Mouse (Mus musculus): ENCODE data around the gene Pnma3. TPM values are rescaled to one million over a fixed set of nuclear protein-coding genes. Genes with fewer than 3 reads are reported as not detected.
"Not testable (repeated sequence)": the region's sequence is repeated elsewhere in the genome, so short reads cannot be mapped to it uniquely, and the experiment has no call there.

Gene Pnma3
- polyA plus RNA-seq, 1 experiment from 2014 or later, result not detected

DNA sequence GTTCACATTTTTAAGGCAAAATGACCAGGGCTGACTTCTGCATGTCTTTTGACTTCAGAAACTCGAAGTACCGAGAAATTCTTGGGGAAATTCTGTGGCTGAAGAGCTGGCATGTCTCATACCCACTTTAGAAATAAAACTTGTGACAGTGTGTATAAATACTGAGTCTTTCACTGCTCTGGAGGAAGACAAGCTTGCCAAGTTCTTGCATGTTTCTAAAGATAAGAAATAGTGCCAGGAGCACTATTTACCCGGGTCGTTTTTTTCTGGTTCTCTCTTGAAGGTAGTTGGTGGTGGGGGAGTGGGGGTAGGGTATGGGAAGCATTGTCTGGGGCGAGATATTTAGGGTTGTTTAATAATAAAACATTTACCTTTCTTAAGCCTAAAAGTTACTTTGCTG, 2.3 kb upstream of the Pnma3 start:
- no peak overlapping the region for H3K4me3 ChIP-seq (ENCODE audit: low read depth, low read length)
- no peak overlapping the region for H3K9ac ChIP-seq (replicated peaks)
- no peaks in the 10 kb centered on the region for H3K9me3 ChIP-seq (ENCODE audit: low read length)
- H3K36me3 ChIP-seq (replicated peaks; ENCODE audit: insufficient read depth, low read length), result no peaks in the 10 kb centered on the region
- no peak for DNase-seq
- 41% methylated on average over 5 of the region's 5 CpGs for WGBS (ENCODE audit: insufficient replicate concordance)
- H3K4me2 ChIP-seq (ENCODE audit: low read depth, low read length), result no peak overlapping the region
- peaks cover 4% of the 10 kb centered on the region; the same call in 1 of the 2 replicates for H3K27me3 ChIP-seq (ENCODE audit: insufficient read depth, low read length)
- no peaks in the 10 kb centered on the region for H3K4me1 ChIP-seq (ENCODE audit: insufficient read depth)
- no peak for TF ChIP-seq CTCF (IDR thresholded peaks at IDR 0.05; ENCODE audit: low read depth)
- TF ChIP-seq EP300 (IDR thresholded peaks at IDR 0.05; ENCODE audit: low read depth), result no peak
- no peak for ATAC-seq
- no peak overlapping the region for H3K27ac ChIP-seq (ENCODE audit: low read depth)

- Histone ChIP-seq H3K27me3 (ENCODE audit: insufficient read depth, low read length) (peaks cover 6% of the 10 kb centered on the region; the same call in 1 of the 2 replicates), H3K4me1 (ENCODE audit: insufficient read depth) (no peaks in the 10 kb centered on the region), H3K36me3 (replicated peaks; ENCODE audit: insufficient read depth, low read length) (no peaks in the 10 kb centered on the region), H3K4me3 (ENCODE audit: low read depth, low read length) (no peak overlapping the region), H3K27ac (ENCODE audit: low read depth) (no peak overlapping the region), H3K9ac (replicated peaks) (no peak overlapping the region), H3K9me3 (ENCODE audit: low read length) (no peaks in the 10 kb centered on the region), H3K4me2 (ENCODE audit: low read depth, low read length) (no peak overlapping the region)
- ATAC-seq (no peak), DNase-seq (no peak)
- no peak for TF ChIP-seq CTCF (IDR thresholded peaks at IDR 0.05; ENCODE audit: low read depth)
- no peak for TF ChIP-seq EP300 (IDR thresholded peaks at IDR 0.05; ENCODE audit: low read depth)
- 43% methylated on average over 22 of the region's 24 CpGs for WGBS (ENCODE audit: insufficient replicate concordance)
Measured at GRCm38 (mm10) chrX:73063512-73064414, 824 bp upstream of the Pnma3 start.

GRCm38 (mm10) chrX:73066765-73067312, 2.3 kb downstream of the Pnma3 start:
- not testable (repeated sequence) for ATAC-seq; H3K27ac ChIP-seq (ENCODE audit: low read depth); H3K4me1 ChIP-seq (ENCODE audit: insufficient read depth); DNase-seq; H3K36me3 ChIP-seq (replicated peaks; ENCODE audit: insufficient read depth, low read length); H3K9ac ChIP-seq (replicated peaks); H3K27me3 ChIP-seq (ENCODE audit: insufficient read depth, low read length); H3K4me3 ChIP-seq (ENCODE audit: low read depth, low read length); H3K4me2 ChIP-seq (ENCODE audit: low read depth, low read length); H3K9me3 ChIP-seq (ENCODE audit: low read length)
- no CpG with 5 or more reads among the region's 5 CpGs for WGBS (ENCODE audit: insufficient replicate concordance)

DNA sequence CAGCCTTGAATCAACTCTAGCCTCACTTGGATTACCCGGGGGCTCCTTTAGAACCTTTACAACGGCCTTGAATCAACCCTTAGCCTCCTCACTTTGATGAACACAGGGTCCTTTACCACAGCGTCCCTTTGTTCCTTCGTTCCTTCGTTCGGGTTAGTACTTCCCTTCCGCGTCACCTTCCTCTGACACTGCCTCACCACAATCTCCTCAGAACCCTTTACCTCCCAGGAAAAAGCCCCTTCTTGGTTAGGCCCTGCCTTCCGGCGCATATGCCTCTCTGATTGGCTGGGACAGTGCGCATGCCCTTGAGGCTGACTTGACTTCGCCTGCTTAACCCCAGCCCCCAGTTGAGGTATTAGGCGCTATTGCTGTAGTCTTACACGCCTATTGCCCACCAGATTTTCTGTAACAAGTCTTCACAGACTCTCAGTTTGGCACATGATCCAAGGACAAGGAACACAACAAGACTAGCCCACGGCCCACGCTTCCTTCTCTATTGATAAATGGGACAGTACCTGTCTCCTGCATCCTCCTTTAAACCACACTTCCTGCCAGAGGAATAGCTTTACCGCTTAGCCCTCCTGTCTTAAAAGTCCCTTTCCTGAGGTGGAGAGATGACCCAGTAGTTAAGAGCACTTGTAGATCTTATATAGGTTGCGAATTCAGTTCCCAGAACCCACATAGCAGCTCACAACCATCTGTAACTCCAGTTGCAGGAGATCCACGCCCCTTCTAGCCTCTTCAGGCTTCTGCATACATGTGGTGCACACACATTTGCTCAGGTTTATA, 17.9 kb downstream of the Pnma3 start, which contains the start of gene Xlr4a:
TSS of gene Xlr4a (minus strand) at position 212 of the 789 bp plus-strand sequence.
- 64% methylated on average over 19 of the region's 19 CpGs for WGBS (ENCODE audit: insufficient replicate concordance)
- DNase-seq; H3K4me3 ChIP-seq (ENCODE audit: low read depth, low read length); H3K4me1 ChIP-seq (ENCODE audit: insufficient read depth); H3K36me3 ChIP-seq (replicated peaks; ENCODE audit: insufficient read depth, low read length); H3K27me3 ChIP-seq (ENCODE audit: insufficient read depth, low read length); H3K27ac ChIP-seq (ENCODE audit: low read depth); H3K9ac ChIP-seq (replicated peaks); ATAC-seq; H3K9me3 ChIP-seq (ENCODE audit: low read length); H3K4me2 ChIP-seq (ENCODE audit: low read depth, low read length): not testable (repeated sequence)

DNA sequence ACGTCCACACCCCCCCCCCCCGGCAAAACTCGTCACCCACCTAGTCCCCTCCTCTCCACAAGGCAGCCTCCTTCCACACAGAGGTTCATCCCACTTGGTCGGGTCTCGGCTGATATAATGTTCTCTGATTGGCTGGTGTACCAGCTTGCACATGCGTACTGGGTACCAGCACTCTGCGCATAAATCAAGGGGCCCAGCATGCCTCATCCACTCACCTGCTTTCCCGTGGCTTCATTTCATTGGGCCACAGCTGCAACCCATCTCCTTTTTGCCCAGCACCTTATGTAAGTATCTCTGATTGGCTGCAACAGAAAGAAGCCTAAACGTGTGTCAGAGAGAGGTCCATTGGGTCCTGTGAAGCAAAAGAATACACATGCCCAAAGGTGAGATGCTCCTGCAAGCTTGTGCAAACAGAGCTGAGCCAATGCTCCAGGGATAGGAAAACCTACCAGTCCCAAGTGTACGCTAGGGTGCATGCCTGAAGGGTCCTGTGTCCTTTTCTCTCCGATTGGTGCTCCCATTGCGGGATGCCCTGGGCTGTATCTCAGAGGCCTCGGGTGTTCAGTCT, 32.4 kb downstream of the Pnma3 start, which contains the start of gene Xlr3a:
TSS of gene Xlr3a (minus strand) at position 155 of the 568 bp plus-strand sequence.
- not testable (repeated sequence) for H3K4me2 ChIP-seq (ENCODE audit: low read depth, low read length); H3K9me3 ChIP-seq (ENCODE audit: low read length); H3K4me3 ChIP-seq (ENCODE audit: low read depth, low read length); H3K27me3 ChIP-seq (ENCODE audit: insufficient read depth, low read length); H3K36me3 ChIP-seq (replicated peaks; ENCODE audit: insufficient read depth, low read length); H3K9ac ChIP-seq (replicated peaks); H3K4me1 ChIP-seq (ENCODE audit: insufficient read depth); H3K27ac ChIP-seq (ENCODE audit: low read depth)
- ATAC-seq (0 out of 2 replicates have a peak, but pooled peaks have one; percentile 23), DNase-seq (peak; percentile 8)
- 72% methylated on average over 13 of the region's 13 CpGs for WGBS (ENCODE audit: insufficient replicate concordance)

GRCm38 (mm10) chrX:73116747-73117146, 52.2 kb downstream of the Pnma3 start, which contains the start of gene Gm14685:
Gene Gm14685, plus strand, starts transcription at chrX:73117047.
- not testable (repeated sequence) for H3K9me3 ChIP-seq (ENCODE audit: low read length); H3K9ac ChIP-seq (replicated peaks)

More at GRCm38 (mm10) chrX:73116747-73117146, 52.2 kb downstream of the Pnma3 start, which contains the start of gene Gm14685:
- no CpG with 5 or more reads among the region's 7 CpGs for WGBS (ENCODE audit: insufficient replicate concordance)
- DNase-seq; H3K4me1 ChIP-seq (ENCODE audit: insufficient read depth); H3K27ac ChIP-seq (ENCODE audit: low read depth); H3K27me3 ChIP-seq (ENCODE audit: insufficient read depth, low read length); H3K36me3 ChIP-seq (replicated peaks; ENCODE audit: insufficient read depth, low read length); H3K4me2 ChIP-seq (ENCODE audit: low read depth, low read length); H3K4me3 ChIP-seq (ENCODE audit: low read depth, low read length); ATAC-seq: not testable (repeated sequence)

Other genes with a start within 250 kb of the Pnma3 start
- gene Gabrq, start 239.6 kb upstream of the Pnma3 start, polyA plus RNA-seq (2015; fragmentation: Nextera tagmentation; extraction: Ambion mirVana), result not detected in 2 replicates
- gene Cetn2, start 146.4 kb upstream of the Pnma3 start, polyA plus RNA-seq (2015; fragmentation: Nextera tagmentation; extraction: Ambion mirVana), result 25.9 and 26.1 TPM in 2 replicates
- 10.8 and 11.5 TPM in 2 replicates for gene Nsdhl, start 146.2 kb upstream of the Pnma3 start, polyA plus RNA-seq (2015; fragmentation: Nextera tagmentation; extraction: Ambion mirVana)
- gene Zfp185, start 77.4 kb upstream of the Pnma3 start, polyA plus RNA-seq (2015; fragmentation: Nextera tagmentation; extraction: Ambion mirVana), result 0.33 and 0.34 TPM in 2 replicates
- gene Pnma5, start 27.7 kb upstream of the Pnma3 start, polyA plus RNA-seq (2015; fragmentation: Nextera tagmentation; extraction: Ambion mirVana), result not detected in 2 replicates
- 0.55 and 2.1 TPM in 2 replicates for gene Xlr4a, start 17.7 kb downstream of the Pnma3 start, polyA plus RNA-seq (2015; fragmentation: Nextera tagmentation; extraction: Ambion mirVana)
- 0.74 and 4.1 TPM in 2 replicates for gene Xlr3a, start 32.3 kb downstream of the Pnma3 start, polyA plus RNA-seq (2015; fragmentation: Nextera tagmentation; extraction: Ambion mirVana)
- 0.09 and 0.21 TPM in 2 replicates for gene Gm14685, start 52.3 kb downstream of the Pnma3 start, polyA plus RNA-seq (2015; fragmentation: Nextera tagmentation; extraction: Ambion mirVana)
- not detected in 2 replicates for gene Xlr5b, start 84.0 kb downstream of the Pnma3 start, polyA plus RNA-seq (2015; fragmentation: Nextera tagmentation; extraction: Ambion mirVana)
- 0.07 TPM in 1 of 2 replicates, not detected in the other for gene DXBay18, start 84.7 kb downstream of the Pnma3 start, polyA plus RNA-seq (2015; fragmentation: Nextera tagmentation; extraction: Ambion mirVana)
- not detected in 2 replicates for gene Spin2d, start 112.2 kb downstream of the Pnma3 start, polyA plus RNA-seq (2015; fragmentation: Nextera tagmentation; extraction: Ambion mirVana)
- gene Xlr3b, start 127.4 kb downstream of the Pnma3 start, polyA plus RNA-seq (2015; fragmentation: Nextera tagmentation; extraction: Ambion mirVana), result 0.80 and 2.0 TPM in 2 replicates
- 0.85 and 1.1 TPM in 2 replicates for gene Xlr4b, start 149.5 kb downstream of the Pnma3 start, polyA plus RNA-seq (2015; fragmentation: Nextera tagmentation; extraction: Ambion mirVana)
- gene F8a, start 163.5 kb downstream of the Pnma3 start, polyA plus RNA-seq (2015; fragmentation: Nextera tagmentation; extraction: Ambion mirVana), result 5.6 and 5.7 TPM in 2 replicates
- 0.25 and 0.29 TPM in 2 replicates for gene Xlr4c, start 178.3 kb downstream of the Pnma3 start, polyA plus RNA-seq (2015; fragmentation: Nextera tagmentation; extraction: Ambion mirVana)
- not detected in 2 replicates for gene Xlr3c, start 200.6 kb downstream of the Pnma3 start, polyA plus RNA-seq (2015; fragmentation: Nextera tagmentation; extraction: Ambion mirVana)
- not detected in 2 replicates for gene Xlr5a, start 228.2 kb downstream of the Pnma3 start, polyA plus RNA-seq (2015; fragmentation: Nextera tagmentation; extraction: Ambion mirVana)
- not detected in 2 replicates for gene Xlr5c, start 228.2 kb downstream of the Pnma3 start, polyA plus RNA-seq (2015; fragmentation: Nextera tagmentation; extraction: Ambion mirVana)

Data from liver, postnatal 0 days (tissue).